Mouse (Mus musculus) embryo, embryonic 10.5 days (tissue): ENCODE data around the gene Sumo2.
"Not testable (repeated sequence)": the region's sequence is repeated elsewhere in the genome, so short reads cannot be mapped to it uniquely, and the experiment has no call there.

ENCODE experiments used
- DNase-seq: peaks from one replicate; pipeline ENCODE4 v3.0.0-alpha.2; 2015; ENCODE audit warnings: low spot score

Sumo2 gene

DNA sequence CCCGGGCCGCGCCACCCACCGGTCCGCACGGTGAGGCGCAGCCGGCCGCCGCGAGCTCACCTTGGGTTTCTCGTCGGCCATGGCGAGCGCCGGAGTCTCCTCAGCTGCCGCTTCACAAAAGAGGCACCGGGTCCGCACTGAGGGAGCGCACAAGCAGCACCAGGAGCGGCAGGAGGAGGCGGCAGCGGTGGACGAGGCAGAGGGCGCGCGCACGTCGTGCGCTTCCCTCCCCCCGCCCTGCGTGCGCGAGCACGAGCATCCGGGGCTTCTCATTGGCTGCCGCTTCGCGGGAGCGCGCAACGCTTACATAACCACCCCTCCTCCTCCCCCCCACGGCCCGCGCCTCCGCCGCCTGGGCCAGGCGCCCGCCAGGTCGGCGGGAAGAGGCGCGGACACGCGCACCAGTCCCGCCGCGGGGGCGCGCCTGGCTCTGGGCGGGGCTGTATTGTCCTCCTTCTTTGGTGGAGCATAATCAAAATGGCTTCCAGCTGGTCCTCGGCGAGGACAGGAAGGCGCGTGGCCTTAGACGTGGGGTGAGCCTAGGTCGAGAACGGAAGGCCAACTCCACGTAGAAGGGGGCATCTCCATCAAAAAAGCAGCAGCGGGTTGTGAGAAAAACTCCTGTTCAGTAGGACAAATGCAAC lies at the start of gene Sumo2:
Sumo2 (minus strand) TSS at position 239 of the 644 bp plus-strand sequence.
- peak; percentile 98 for DNase-seq

DNA sequence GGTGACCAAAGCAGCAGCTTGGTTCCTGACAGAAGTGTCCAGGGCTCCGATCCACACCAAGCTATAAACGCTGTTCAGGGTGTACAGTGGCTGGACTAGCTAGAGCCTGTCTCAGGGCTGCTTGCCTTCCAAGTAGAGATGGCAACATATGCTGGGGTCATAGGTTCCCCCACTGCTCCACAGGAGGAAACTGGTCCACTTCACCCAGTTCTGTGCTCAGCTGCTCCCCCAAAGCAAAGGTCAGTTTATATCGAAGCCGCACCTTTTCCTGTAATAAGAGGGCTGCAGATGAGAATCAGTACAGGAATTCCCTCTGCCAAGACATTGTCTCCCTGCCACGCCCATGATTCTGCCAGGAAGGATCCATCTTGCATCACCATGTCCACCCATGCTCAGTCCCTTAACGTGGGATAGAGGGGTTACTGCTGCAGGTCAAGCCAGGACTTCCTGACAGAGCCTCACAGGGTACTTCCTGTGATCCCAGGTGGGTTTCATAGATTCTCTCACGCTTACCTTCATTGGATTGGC lies 49.6 kb upstream of the Sumo2 start:
- no peak for DNase-seq

DNA sequence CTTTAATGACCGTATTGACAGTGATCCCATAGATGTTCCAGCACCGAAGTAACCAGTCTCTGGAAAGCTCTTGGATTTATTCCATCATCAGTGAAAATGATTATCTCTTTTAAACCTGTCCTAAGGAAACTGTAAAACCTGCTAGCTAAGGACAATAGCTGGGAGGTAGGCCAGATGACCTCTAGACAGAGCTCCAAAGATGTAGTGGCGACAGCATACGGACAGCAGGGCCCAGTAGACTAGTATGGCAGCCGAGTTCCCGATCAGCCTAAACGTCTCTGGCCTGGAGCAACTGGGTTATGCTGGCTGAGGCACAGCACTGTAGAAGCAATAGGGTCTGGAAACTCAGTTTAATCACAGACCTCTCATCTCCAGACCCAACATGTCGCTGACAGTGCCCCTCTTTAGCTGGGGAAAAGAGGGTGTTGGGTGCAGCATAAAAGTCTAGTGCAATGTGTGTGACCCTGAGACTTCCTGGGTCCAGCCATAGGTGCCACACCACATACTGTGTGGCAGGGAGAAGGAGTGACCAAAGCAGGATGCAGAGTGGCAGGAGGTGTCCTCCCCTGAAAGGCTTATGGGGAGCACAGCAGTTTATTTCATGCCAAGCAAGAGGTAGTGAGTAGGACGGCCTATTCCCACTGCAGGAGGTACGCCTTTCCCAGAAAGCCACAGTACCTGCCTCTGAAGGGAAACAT lies 48.4 kb upstream of the Sumo2 start:
- no peak for DNase-seq

DNA sequence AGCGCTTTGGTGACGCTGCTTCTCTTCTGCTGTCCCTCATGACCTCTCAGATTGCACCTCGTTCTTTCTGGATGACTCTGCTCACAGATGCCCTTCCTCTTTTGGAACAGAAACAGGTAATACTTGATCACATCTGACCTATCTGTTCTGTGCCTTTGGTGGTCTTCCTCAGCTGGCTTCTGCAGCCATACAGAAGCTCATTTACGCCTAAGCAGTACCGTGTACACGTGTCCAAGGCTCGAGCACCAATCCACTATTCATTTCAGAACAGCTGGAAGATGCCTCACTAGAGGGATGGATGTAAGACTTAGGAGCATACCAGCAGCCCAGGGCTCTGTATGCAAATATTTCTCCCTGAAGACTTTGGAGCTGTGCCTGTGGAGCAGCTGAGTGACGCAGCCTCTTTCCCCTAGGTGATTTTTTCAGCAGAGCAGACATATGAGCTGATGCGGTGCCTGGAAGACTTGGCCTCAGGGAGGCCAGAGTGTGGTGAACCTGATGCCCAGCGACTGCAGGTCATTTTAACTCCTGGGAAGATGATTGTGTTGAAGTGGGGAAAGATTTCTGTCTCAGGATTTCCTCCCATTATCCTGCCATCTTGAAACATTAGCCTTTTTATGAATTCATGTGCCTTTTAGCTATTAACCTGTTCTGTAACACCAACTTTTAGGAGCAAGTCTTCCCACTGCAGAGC lies 47.0 kb upstream of the Sumo2 start:
- no peak for DNase-seq

DNA sequence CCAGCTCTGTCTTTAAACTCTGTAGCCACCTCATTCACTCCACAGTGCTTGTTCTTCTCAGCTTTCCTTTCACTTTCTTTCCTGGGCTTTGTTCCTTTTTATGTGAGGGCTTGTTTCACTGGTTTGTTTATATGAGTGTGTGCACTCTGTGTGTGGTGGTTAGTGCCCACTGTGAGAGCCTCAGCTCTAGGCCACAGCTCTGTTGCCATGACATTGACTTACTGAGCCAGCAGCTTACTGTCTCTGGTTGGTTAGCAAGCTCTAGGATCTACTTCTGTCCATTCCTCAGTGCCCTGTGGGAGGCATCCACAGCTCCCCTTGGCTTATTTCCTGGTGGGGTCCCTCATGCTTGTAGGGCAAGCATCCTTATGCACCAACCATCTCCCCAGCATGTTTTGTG lies 43.0 kb upstream of the Sumo2 start:
- no peak for DNase-seq

DNA sequence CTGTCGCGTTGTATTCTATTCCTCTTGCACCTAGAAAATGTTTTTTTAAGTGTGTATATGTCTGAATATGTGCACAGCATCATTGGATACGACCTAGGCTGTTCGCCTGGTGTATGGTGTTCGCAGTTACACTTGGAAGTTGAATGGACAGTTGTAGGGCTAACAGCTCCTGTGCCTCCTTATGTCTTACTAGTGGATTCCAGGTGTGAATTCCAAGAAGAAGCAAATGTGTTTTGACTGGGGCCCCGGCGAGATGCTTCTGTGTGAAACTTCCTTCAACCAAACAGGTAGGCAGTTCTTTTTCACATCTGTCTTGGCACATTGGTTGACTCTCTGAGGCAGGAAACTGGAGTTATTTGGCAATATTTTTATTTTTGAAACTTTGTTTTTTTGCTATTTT lies 28.9 kb upstream of the Sumo2 start:
- DNase-seq: no peak

DNA sequence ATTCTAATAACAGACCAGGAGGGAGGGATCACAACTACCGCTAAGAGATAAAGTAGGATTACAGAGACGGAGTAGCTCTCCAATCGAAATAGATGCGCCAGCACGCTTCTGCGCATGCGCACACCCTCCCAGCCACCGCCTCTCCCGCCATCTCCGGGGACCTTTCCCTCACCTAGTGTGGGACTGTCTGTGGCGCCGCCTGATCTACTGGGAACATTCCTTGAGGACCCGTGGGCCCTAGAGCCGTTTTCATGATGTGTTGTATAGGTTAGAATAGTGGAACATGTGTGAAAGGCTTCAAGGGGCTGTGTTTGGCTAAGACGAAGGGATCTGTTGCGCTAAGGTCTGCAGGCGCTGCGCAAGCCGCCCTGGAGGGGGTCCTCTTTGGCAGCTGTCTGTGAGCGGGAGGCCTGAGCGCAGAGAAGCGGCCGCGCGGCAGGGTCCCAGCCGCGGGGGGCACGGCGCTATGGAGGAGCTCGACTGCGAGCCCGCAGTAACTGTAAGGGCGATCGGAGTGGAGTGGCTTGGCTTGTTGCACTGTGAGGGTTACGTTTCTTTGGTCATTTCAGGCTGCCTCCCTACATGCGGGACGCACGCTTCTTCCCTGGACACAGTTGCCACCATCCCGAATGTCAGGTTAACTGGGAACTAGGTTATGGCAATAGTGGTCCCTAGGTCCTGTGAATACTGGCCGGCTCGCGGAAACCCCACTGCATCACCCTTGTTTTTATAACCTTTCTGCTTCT lies 28.2 kb upstream of the Sumo2 start, which contains the start of gene Nup85:
Nup85 (plus strand) TSS at position 371 of the 746 bp plus-strand sequence.
- peak; percentile 98 for DNase-seq

DNA sequence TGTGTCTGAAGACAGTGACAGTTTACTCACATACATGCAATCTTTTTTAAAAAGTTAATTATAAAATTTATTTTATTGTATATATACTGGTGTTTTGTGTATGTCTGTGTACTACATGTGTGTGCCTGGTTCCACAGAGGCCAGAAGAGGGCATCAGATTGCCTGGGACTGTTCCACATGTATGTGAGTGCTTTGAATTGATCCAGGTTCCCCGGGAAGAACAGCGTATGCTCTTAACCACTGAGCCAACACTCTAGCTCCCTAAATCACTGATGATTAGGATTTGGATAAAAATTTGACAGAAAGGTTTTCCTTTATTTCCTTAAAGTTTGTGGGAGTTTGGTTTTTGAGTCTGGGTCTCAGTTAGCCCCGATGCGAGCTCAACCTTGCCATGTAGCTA lies 27.3 kb upstream of the Sumo2 start:
- peak; percentile 59 for DNase-seq

DNA sequence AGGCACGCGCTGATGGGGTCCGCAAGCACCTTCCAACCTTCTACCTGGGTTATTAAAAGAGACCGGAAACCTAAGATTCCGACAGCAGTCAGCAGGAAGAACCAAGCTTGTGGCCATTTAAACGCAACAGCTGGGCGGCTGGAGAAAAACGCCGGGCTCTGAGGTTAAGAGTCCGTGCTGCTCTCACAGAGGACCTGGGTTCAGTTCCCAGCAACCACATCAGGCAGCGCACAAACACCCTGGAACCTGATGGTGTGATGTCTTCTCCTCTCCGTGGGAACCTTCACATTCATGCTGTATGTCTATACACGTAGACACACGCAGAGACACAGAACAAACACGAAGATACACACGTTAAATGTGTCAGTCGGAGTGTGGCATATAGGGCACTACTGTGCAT lies 19.6 kb upstream of the Sumo2 start:
- DNase-seq: no peak

DNA sequence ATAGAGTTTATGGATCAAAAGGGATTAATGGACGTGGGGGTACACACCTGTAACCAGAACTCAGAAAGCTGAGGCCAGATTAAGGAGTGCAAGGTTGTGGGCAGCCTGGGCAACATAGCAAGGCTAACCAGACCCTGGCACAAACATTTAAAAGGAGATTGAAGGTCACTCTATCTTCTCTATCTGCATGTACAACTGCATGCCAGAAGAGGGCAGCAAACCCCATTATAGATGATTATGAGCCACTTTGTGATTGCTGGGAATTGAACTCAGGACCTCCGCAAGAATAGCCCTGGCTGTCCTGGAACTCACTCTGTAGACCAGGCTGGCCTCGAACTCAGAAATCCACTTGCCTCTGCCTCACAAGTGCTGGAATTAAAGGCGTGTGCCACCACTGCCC lies 16.7 kb upstream of the Sumo2 start:
- DNase-seq: peak; percentile 29

DNA sequence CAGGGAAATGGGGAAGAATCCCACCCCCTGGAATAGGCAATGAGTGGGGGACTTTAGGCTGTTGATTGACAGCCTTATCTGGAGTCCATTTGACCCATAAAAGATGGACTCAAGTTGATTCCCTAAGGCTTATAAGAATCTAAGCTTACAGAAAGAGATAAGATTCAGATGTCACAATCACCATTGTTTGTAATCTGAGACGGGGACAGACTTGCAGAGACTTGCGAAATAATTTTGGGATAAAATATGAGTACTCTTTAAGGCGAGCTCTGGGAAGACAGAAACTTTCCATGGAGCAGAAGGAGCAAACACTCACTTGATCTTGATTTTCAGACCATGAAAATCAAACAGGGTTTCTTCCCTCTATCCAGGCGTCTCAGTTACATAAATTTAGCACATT lies 7.5 kb upstream of the Sumo2 start:
- no peak for DNase-seq

DNA sequence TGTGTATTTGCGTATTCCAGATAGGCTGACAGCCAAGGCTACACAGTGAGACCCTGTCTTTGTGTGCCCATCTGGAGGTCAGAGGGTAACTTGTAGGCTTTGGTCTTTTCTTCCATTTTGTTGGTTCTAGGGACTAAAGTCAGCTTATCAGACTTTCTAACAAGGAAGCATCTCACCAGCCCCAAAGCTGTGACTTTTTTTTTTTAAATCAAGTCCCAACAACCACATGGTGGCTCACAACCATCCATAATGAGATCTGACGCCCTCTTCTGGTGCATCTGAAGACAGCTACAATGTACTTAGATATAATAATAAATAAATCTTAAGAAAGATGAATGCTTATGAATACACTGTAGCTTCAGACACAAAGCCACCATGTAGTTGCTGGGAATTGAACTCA lies 2.0 kb upstream of the Sumo2 start:
- DNase-seq: no peak

DNA sequence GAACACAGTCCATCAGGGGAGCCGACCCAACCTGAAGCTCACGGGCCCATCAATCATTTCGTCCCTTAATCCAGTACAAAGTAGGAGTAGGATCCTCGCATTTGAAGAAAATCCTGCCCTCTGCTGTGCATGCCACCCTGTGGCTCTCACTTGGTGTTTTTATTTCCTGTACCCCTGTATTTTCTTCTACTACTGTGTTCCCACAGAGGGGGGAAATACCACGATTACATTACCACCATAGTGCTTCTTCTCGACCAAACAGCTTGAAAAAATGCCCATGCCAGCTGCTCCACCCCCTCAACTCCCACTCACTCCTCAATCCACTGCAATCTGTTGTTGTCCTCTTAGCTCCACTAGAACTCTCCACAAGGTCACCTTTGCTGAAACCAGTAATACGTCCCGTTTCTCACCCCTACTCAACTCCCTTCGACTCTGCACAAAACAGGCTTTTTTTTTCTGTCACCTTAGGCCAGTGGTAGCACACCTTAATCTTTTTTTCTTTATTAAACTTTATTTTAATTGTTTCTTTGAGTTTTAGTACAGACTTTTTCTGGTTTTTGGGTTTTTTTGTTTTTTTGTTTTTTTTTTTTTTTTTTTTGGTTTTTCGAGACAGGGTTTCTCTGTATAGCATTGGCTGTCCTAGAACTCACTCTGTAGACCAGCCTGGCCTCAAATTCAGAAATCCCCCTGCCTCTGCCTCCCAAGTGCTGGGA lies 936 bp upstream of the Sumo2 start:
- DNase-seq: peak; percentile 14

DNA sequence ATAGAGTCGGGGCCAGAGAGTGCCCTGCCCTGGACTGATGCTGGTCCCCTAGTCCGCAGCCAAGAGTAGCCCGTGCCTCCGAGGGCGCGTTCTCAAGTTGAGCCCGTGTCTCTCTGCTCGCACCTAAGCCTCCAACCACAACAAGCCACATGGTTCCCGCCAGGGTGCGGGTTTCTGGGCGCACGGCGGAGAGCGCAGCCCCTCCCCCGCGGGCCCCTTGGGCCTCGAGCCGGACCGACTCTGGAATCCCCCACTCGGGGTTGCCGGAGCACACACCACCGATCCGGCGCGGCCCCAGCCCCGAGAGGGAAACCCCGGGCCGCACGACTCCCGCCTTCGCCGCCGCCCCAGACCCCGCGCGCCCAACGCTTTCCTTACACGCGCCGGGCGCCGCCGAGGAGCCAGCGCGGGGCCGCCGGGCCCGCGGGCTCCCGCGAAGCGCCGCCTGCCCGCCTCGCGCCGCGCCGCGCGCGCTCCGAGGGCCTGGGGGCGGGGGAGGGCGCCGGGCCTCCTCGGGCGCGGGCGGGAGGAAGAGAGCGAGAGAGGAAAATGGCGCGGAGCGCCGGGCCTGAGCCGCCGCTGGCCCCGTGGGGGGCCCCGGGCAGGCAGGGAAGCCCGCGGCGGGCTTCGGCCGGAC lies 557 bp downstream of the Sumo2 start:
- peak; percentile 75 for DNase-seq

DNA sequence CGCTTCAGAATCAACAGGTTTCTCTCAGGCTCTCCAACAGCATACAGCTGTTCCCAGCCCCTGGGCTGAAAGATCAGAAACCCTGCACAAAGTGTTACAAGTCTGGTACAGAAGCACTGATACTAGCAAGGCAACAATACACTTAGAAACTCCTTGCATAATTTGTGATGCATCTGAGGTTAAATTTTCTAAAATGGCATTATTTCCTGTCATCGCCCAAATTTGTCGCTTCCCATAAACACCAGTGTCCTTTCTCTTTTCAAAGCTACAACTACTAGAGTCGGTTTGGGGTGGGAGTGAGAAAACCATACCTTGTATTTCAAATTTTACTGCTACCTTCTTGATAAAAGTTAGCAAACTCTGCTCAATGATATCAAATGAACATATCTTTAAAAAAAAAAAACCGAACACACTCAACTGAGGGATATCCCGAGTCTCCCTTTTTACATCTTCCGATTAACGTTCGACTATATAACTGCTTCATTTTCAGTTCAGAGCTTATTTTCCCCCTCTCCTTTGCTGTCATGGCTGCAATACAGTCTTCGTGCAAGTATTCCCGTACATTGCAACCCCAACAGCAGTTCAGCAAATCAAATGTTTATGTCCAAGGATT lies 1.2 kb downstream of the Sumo2 start:
- no peak for DNase-seq

DNA sequence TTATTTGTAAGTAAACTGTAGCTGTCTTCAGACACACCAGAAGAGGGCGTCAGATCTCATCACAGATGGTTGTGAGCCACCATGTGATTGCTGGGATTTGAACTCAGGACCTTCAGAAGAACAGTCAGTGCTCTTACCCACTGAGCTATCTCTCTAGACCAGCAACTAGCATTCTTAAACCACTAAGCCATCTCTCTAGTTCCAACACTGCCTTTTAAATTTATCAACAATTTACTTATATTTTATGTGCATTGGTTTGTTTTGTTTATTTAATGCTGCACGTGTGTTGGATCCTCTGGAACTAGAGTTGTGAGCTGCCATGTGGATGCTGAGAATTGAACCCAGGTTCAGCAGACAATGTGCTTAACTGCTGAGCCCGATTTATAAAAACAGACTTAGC lies 9.6 kb downstream of the Sumo2 start:
- not testable (repeated sequence) for DNase-seq

DNA sequence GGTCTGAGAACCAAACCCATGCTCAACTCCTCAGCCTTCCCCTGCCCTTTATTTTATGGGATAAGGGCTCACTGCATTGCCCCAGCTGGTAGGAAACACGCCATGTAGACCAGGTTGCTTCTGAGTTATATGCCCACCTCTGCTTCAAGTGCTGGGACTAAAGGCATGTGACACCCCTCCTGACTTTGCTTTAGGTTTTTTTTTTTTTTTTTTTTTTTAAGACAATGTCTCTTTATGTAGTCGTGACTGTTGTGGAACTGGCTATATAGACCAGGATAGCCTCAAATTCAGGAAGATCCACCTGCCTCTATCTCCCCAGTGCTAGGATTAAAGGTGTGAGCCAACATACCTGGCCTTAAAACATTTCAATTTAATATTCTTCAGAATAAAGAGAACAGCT lies 13.4 kb downstream of the Sumo2 start:
- no peak for DNase-seq

DNA sequence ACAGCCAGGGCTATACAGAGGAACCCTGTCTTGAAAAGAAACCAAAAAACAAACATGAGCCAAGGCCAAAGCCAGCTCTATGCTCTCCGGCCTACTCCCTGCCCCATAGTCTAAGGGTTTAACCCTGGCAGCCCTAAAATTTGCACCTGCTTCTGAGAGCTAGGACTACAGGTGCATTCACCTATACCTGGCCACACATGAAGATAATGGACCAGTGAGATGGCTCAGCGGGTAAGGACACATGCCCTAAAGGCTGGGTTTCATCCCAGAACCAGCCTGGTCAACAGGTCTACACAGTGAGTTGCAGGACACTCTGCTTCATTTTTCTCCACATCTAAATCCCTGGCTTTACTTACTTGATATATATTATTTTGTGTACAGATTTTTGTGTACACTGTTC lies 13.8 kb downstream of the Sumo2 start:
- DNase-seq: no peak

DNA sequence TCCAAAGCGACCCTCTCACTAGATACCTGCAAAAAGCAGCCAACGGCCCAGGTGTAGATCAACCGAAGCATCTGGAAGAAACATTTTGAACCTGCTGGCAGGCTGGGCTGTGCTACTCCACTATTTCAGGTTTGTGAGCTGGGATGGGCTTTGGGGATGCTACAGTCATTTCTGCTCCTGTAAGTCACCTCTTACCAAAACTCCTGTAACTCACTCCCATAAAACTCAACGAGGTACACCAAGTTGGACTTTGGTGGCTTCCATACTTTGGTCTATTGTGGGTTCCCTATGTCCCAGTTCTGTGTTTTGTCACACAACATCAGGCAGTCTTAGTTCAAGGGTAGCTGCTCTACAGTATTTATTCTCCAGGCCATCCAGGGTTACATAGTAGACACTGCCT lies 15.0 kb downstream of the Sumo2 start:
- DNase-seq: no peak

DNA sequence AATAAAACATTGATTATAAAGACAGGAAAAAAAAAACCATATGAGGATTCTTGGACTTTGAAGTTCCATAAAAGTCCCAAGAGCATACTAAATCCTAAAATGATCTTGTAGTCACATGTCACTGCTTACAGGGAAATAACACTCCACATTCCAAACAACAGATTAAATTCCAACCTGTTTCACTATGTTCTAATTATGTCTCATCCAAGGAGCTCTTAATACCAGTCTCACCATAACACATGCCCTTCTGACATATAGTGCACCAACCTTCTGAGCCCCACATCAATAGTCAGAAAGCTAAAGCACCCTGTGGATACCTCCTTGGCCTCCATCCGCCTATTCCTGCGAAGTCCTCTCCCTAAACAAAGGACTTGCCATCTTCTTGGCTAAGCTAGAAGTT lies 15.9 kb downstream of the Sumo2 start:
- no peak for DNase-seq

DNA sequence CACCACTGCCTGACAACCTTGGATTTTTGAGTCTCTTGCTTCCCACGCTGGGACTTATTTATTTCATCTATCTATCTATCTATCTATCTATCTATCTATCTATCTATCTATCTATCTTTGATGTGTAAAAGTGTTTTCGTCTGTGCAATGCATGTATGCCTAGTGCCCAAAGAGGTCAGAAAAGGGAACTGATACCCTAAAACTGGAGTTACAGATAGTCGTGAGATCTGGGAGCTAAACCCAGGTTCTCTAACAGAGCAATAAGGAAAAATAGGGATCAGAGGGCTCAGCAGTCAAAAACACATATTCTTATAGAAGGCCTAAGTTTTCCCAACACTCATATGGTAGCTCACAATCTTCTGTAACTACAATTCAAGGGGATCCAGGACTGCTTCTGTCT lies 16.5 kb downstream of the Sumo2 start:
- DNase-seq: no peak
